Mouse (Mus musculus) bone marrow macrophage, adult 2 months (primary cell): ENCODE data around the gene Mybpc3. TPM values are rescaled to one million over a fixed set of nuclear protein-coding genes. Genes with fewer than 3 reads are reported as not detected.

Experiments
- H3K27ac ChIP-seq: 2 replicates; pipeline ENCODE4 v1.5.1; 2012; ENCODE audit warnings: low read depth, low read length; ENCODE audit not compliant: insufficient read depth
- H3K4me1 ChIP-seq: 2 replicates; pipeline ENCODE4 v1.6.1; 2012; ENCODE audit warnings: low read length; ENCODE audit not compliant: control insufficient read depth, insufficient read depth
- H3K4me3 ChIP-seq: 2 replicates; pipeline ENCODE4 v1.5.1; 2012; ENCODE audit warnings: mild to moderate bottlenecking, low read length, moderate library complexity; ENCODE audit not compliant: insufficient read depth
- CTCF ChIP-seq: IDR thresholded peaks from 2 replicates; pipeline ENCODE4 v1.5.1; 2012; ENCODE audit warnings: low read depth, mild to moderate bottlenecking, low read length, moderate library complexity
- POLR2A ChIP-seq: IDR thresholded peaks from 2 replicates; pipeline ENCODE4 v1.6.1; 2012; ENCODE audit warnings: mild to moderate bottlenecking, low read depth, low read length, borderline replicate concordance
- polyA plus RNA-seq: library from polyadenylated mRNA; stranded (reverse); fragments of >200 nt; gene quantifications from 2 replicates; pipeline ENCODE4 v1.2.4, GENCODE M21; 2012; ENCODE audit not compliant: missing spikeins, insufficient read depth, insufficient read length

Mybpc3 gene
- polyA plus RNA-seq, 1 experiment, result not detected

DNA sequence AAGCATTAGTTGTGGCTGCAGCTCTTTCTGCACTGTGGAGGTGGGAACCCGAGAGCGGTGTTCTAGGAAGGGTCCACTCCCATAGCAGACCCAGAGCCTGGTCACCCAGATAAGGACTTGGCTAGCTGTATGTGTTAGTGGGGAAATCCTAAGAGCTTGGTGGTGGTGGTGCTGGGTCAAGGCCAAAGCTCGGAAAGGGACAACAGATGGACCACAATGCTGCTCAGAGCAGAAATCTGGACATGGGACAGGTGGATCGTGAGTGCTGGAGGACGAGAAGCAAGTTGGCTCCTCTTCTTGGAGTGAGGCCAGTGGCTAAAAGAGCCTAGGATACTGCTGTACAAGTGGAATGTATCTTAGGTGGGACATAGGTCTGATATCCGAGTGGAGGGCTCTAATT, 1.6 kb downstream of the Mybpc3 start:
- TF ChIP-seq CTCF (no peak), POLR2A (no peak)
- no peaks in the 10 kb centered on the region for H3K4me1 ChIP-seq
- H3K4me3 ChIP-seq, result no peak overlapping the region
- no peak overlapping the region for H3K27ac ChIP-seq

DNA sequence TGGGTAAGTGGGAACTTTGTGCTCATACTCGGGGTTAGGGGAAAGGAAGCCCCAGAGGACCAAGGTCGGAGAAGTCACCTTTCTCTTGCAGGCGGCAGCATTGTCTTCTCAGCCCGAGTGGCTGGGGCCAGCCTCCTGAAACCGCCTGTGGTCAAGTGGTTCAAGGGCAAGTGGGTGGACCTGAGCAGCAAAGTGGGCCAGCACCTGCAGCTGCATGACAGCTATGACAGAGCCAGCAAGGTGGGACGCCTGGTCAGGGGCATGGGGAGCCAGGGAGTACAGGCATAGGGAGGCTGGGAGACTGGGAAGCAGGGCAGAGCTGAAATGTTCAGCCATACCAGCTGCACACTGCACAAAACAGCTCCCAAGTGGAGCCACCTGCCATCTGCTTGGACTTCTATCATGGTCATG, 2.3 kb downstream of the Mybpc3 start:
- Histone ChIP-seq H3K4me3 (no peak overlapping the region), H3K27ac (no peak overlapping the region), H3K4me1 (no peaks in the 10 kb centered on the region)
- no peak for TF ChIP-seq POLR2A
- no peak for TF ChIP-seq CTCF

DNA sequence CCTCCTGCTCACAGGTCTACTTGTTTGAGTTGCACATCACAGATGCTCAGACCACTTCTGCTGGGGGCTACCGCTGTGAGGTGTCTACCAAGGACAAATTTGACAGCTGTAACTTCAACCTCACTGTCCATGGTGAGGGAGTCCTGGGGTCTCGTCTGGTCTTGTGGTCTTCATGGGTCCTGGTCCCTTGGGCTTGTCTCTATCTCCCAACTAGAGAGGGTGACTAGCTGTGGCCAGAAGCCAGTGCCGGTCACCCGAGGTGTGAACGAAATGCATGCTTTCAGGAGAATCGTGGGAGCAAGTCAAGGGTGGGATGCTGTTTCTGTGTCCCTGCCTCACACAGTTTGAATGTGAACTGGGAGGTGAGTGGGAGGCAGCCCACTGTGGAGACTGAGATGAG, 3.1 kb downstream of the Mybpc3 start:
- Histone ChIP-seq H3K27ac (no peak overlapping the region), H3K4me3 (no peak overlapping the region), H3K4me1 (no peaks in the 10 kb centered on the region)
- TF ChIP-seq CTCF (no peak), POLR2A (no peak)

DNA sequence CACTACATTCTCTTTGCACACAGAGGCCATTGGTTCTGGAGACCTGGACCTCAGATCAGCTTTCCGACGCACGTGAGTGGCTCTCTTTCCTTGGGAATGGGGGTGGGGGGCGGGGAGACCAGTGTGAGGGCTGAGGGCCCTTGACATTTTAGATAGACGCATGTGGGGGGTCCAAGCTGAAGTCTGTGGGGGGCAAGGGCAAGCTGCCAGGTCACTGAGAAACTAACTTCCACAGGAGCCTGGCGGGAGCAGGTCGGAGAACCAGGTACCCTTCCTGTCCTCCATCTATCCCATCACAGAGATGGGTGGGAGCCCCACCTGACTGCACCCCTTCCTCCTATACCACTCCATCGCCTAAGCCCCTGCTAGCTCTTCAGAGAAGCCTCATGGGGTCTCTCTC, 3.6 kb downstream of the Mybpc3 start:
- TF ChIP-seq POLR2A (no peak), CTCF (no peak)
- H3K4me1 ChIP-seq, result no peaks in the 10 kb centered on the region
- H3K4me3 ChIP-seq, result no peak overlapping the region
- no peak overlapping the region for H3K27ac ChIP-seq

DNA sequence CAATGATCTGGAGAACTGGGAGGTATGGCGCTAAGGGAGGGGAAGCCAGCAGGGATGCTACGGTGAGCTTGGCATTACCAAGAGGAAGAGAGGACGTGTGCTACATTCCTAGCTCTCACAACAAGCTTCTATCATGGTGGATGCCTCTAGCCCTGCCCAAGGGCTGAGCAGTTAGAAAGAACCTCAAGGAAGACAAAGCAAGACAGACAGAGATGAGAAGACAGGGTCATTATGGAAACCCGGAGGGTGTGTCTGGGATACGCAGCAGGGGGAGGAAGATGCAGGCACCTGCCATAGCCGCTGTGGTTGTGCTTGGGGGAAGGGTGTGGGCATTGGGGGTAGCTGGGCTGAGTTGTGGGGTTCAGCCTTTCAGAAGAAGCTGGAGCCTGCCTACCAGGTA, 5.6 kb downstream of the Mybpc3 start:
- TF ChIP-seq CTCF (no peak), POLR2A (no peak)
- H3K4me1 ChIP-seq, result no peaks in the 10 kb centered on the region
- H3K4me3 ChIP-seq, result no peak overlapping the region
- no peak overlapping the region for H3K27ac ChIP-seq

DNA sequence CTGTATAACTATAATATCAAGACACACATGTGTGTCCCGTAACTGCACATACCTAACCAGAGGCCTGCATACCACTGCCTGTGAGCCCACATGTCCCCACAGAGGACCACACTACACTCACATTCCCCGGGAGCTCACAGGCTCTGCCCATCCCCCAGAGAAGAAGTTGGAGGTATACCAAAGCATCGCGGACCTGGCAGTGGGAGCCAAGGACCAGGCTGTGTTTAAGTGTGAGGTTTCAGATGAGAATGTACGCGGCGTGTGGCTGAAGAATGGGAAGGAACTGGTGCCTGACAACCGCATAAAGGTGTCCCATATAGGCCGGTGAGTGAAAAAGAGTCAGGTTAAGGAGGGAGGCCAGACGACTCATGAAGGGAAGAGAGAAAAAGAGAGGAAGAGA, 7.2 kb downstream of the Mybpc3 start:
- no peak for TF ChIP-seq CTCF
- Histone ChIP-seq H3K4me3 (no peak overlapping the region), H3K27ac (no peak overlapping the region), H3K4me1 (no peaks in the 10 kb centered on the region)

DNA sequence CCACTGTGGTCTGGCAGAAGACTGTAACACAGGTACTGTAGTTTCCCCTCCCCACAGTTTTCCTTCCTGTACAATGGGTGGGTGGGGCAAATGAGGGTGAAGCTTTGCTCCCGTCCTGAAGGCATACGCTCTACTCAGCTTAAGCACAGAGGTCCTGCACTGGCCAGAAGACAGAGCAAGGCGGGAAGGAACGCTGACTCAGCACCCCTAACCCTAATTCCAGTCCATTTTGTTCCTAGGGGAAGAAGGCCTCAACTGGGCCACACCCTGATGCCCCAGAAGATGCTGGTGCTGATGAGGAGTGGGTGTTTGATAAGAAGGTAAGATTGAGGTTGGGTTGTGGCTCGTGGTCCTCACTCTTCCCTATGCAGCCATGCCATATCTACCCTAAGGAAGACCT, 10.8 kb downstream of the Mybpc3 start:
- no peak for TF ChIP-seq CTCF
- TF ChIP-seq POLR2A, result no peak
- no peak overlapping the region for H3K4me3 ChIP-seq
- peaks cover 11% of the 10 kb centered on the region for H3K4me1 ChIP-seq
- no peak overlapping the region for H3K27ac ChIP-seq

DNA sequence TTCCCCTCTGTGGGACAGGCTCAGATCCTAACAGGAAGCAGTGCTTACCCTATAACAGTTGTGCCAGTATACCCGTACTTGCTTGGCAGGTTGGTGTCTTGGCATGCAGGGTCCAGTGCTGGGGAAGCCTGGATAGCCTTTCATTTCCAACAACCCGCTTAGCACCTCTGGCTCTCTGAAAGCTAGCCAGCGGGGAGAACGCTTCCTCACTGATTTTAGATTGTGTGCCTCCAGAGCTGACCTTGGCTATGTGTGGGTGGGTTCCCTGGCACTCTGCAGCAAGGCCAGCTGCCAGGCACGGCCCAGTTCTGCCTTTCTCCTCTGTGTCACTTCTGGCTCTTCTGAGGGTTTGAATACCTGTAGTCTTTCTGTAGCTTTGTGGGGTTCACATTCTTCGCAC, 12.2 kb downstream of the Mybpc3 start:
- H3K4me3 ChIP-seq, result no peak overlapping the region
- H3K4me1 ChIP-seq, result peaks cover 11% of the 10 kb centered on the region
- no peak for TF ChIP-seq POLR2A
- no peak for TF ChIP-seq CTCF
- no peak overlapping the region for H3K27ac ChIP-seq

DNA sequence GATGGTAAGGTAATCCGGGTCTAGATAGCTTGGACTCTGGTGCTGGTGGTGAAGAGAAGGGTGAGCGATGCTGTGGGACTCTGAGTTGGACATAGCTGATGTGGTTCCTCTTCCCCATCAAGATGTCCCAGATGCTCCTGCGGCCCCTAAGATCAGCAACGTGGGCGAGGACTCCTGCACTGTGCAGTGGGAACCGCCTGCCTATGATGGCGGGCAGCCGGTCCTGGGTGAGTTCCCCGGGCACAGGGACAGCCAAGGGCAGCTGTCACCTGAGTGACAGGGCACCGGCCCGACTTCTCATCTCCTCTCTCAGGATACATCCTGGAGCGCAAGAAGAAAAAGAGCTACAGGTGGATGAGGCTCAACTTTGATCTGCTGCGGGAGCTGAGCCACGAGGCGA, 13.3 kb downstream of the Mybpc3 start:
- no peak overlapping the region for H3K27ac ChIP-seq
- no peak overlapping the region for H3K4me3 ChIP-seq
- H3K4me1 ChIP-seq, result peaks cover 16% of the 10 kb centered on the region
- no peak for TF ChIP-seq POLR2A
- TF ChIP-seq CTCF, result no peak

DNA sequence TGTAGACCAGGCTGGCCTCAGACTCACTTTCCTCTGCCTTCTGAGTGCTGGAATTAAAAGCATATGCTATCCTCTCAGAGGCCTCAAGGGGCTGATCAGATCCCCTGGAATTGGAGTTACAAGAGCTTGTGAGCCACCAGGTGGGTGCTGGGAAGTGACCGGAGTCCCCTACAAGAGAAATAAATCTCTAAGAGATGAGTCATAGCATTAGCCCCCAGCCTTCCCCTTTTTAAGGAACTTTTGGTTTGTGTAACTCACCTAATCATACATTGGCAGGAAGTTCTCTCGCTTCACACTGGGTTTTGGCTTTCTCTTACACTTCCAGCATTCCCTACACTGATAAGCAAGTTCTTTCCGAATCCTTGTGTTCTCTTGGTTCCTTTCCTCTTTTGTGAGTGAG, 14.1 kb downstream of the Mybpc3 start:
- H3K27ac ChIP-seq, result no peak overlapping the region
- TF ChIP-seq POLR2A, result no peak
- TF ChIP-seq CTCF, result no peak

DNA sequence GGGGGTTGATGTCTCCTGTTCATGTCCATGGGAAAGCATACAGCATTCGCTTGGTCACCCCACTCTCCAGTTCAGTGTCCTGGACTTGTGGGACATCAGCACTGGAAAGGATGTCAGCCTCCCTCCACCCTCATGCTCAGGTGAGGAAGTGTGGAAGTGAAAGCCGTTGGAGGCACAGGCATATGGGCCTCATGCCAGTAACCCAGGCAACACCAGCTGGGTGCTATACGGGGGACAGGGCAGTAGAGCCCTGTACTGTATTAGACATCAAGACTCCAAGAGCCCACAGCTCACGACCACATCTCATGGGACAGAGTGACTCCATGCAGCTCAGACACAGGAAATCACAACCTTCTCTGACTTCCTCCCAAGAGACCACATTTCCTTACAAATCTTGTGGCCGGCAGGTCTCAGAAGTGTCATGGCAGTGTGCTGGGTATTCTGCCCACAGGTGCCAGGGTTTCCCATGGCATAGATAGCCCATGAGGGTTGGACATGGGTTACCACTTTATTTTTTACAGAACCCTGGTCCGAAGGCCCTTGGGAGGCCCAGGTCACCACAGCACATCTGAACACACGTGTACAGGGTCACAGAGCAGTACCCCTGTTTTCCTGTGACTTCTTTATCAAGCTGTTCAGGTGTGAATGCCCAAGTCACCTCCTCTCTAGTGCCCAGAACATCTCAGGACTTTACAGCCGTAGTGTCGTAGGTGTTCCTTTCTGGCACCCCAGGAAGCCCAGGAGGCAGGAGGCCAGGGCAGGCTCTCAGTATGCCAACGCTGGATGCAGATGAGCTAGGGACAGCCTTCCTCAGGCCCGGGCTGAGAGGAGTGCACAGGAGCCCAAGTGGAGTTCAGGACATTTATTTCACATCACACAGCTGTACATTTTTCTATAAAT, 18.8 kb downstream of the Mybpc3 start:
- H3K4me3 ChIP-seq, result no peak overlapping the region
- TF ChIP-seq POLR2A, result no peak
- TF ChIP-seq CTCF, result no peak
- peaks cover 20% of the 10 kb centered on the region for H3K4me1 ChIP-seq
- no peak overlapping the region for H3K27ac ChIP-seq

More for the DNA sequence above, 14.1 kb downstream of the Mybpc3 start:
- Histone ChIP-seq H3K4me3 (no peak overlapping the region), H3K4me1 (peaks cover 22% of the 10 kb centered on the region)
